Mouse (Mus musculus) liver, embryonic 14.5 days (tissue): ENCODE data around the gene Zfp804a. TPM values are rescaled to one million over a fixed set of nuclear protein-coding genes. Genes with fewer than 3 reads are reported as not detected.

Experiments
- ATAC-seq: fragments of 200-750 bp; cut with Nextera tagmentation; 2 replicates; pipeline ENCODE4 v1.8.0; 2017; ENCODE audit warnings: moderate number of reproducible peaks, mild to moderate bottlenecking, moderate library complexity; ENCODE audit not compliant: insufficient read depth
- DNase-seq, 3 experiments: peaks; one replicate each; pipeline ENCODE4 v3.0.0-alpha.2; 2012 to 2013; ENCODE audit warnings: low read depth in 3 of 3, low spot score in 3 of 3
- H3K27ac ChIP-seq: fragments of 300-500 bp; sonication (generic); 2 replicates; pipeline ENCODE4 v1.5.1; 2014; ENCODE audit warnings: moderate library complexity, mild to moderate bottlenecking, control low read depth, inconsistent platforms
- H3K27me3 ChIP-seq: fragments of 300-500 bp; sonication (generic); 2 replicates; pipeline ENCODE4 v1.6.1; 2014; ENCODE audit warnings: mild to moderate bottlenecking, low read length, moderate library complexity; ENCODE audit not compliant: control insufficient read depth, insufficient read depth
- H3K36me3 ChIP-seq: fragments of 300-500 bp; sonication (generic); replicated peaks from 2 replicates; pipeline ENCODE4 v1.6.1; 2014; ENCODE audit warnings: low read depth; ENCODE audit not compliant: control insufficient read depth, insufficient read depth
- H3K4me1 ChIP-seq, 2 experiments: fragments of 200-500 bp in 1 of 2; fragments of 300-500 bp in 1 of 2; sonication (generic) in 1 of 2; replicated peaks; 2 replicates each; pipeline ENCODE4 v1.6.1; 2012 to 2014; ENCODE audit warnings: antibody characterized with exemption in 1 of 2, inconsistent platforms in 1 of 2, low read length in 1 of 2; ENCODE audit not compliant: control insufficient read depth in 2 of 2, insufficient read depth in 2 of 2
- H3K4me2 ChIP-seq: fragments of 300-500 bp; sonication (generic); 2 replicates; pipeline ENCODE4 v1.6.1; 2014; ENCODE audit warnings: low read depth, mild to moderate bottlenecking, control low read depth, moderate library complexity
- H3K4me3 ChIP-seq, 2 experiments: fragments of 200-500 bp in 1 of 2; fragments of 300-500 bp in 1 of 2; sonication (generic) in 1 of 2; 2 replicates each; pipeline ENCODE4 v1.5.1; 2012 to 2014; ENCODE audit warnings: low read depth in 2 of 2, low read length in 2 of 2, mild to moderate bottlenecking in 2 of 2, control low read depth in 1 of 2, inconsistent platforms in 1 of 2, moderate library complexity in 1 of 2; ENCODE audit not compliant: insufficient read depth in 1 of 2
- H3K9ac ChIP-seq: fragments of 300-500 bp; sonication (generic); replicated peaks from 2 replicates; pipeline ENCODE4 v1.6.1; 2014; ENCODE audit warnings: mild to moderate bottlenecking, control low read depth, moderate library complexity
- H3K9me3 ChIP-seq: fragments of 300-500 bp; sonication (generic); 2 replicates; pipeline ENCODE4 v1.6.1; 2016; ENCODE audit warnings: low read length, mixed read lengths; ENCODE audit not compliant: control insufficient read depth
- CTCF ChIP-seq: IDR thresholded peaks from 2 replicates; pipeline ENCODE4 v1.5.1; 2016; ENCODE audit warnings: antibody characterized with exemption, low read depth, control low read depth
- EP300 ChIP-seq: IDR thresholded peaks from 2 replicates; pipeline ENCODE4 v1.6.1; 2016; ENCODE audit warnings: antibody characterized with exemption, low read depth
- whole genome bisulfite sequencing: fragments of 180-500 bp; shearing (Covaris S2); extraction: QIAGEN DNeasy Blood & Tissue Kit; methylation state at CpG from one replicate; pipeline ENCODE4 v1.1.7; 2014; ENCODE audit not compliant: insufficient replicate concordance; 5-methylcytosine and 5-hydroxymethylcytosine counted together
- polyA plus RNA-seq, 2 experiments: library from polyadenylated mRNA; depleted of rRNA in 1 of 2; stranded (reverse) in 1 of 2; unstranded in 1 of 2; fragments of >200 nt; fragmentation: Nextera tagmentation in 1 of 2; extraction: Ambion mirVana in 1 of 2; gene quantifications; 2 replicates each; pipeline versions ENCODE4 v1.2.1 to v1.2.3; 2012 to 2014

The Zfp804a gene
- polyA plus RNA-seq, 2 experiments = 0.02 TPM; not detected in 1

- TF ChIP-seq CTCF (no peak), EP300 (no peak)
- ATAC-seq = no peak
- WGBS = 30% methylated on average over 1 of the region's 1 CpGs
These were observed 60.1 kb downstream of the Zfp804a start for GRCm38 (mm10) chr2:82113148-82113547.

GRCm38 (mm10) chr2:82113650-82114049, 60.6 kb downstream of the Zfp804a start:
- Histone ChIP-seq H3K9ac (no peak overlapping the region), H3K4me3 (no peak overlapping the region), H3K4me1 (no peaks in the 10 kb centered on the region), H3K27me3 (no peaks in the 10 kb centered on the region), H3K27ac (no peak overlapping the region), H3K4me2 (no peak overlapping the region), H3K9me3 (no peaks in the 10 kb centered on the region), H3K36me3 (no peaks in the 10 kb centered on the region)
- WGBS = 56% methylated on average over 2 of the region's 2 CpGs
- DNase-seq (no peak), ATAC-seq (no peak)
- no peak for TF ChIP-seq CTCF
- no peak for TF ChIP-seq EP300

More at GRCm38 (mm10) chr2:82113148-82113547, 60.1 kb downstream of the Zfp804a start:
- H3K9me3 ChIP-seq = no peaks in the 10 kb centered on the region
- H3K27me3 ChIP-seq = no peaks in the 10 kb centered on the region
- H3K4me2 ChIP-seq = no peak overlapping the region
- no peak overlapping the region for H3K9ac ChIP-seq
- no peak overlapping the region for H3K4me3 ChIP-seq
- H3K27ac ChIP-seq = no peak overlapping the region
- H3K4me1 ChIP-seq = no peaks in the 10 kb centered on the region
- no peaks in the 10 kb centered on the region for H3K36me3 ChIP-seq
- DNase-seq = no peak

GRCm38 (mm10) chr2:82119577-82119976, 66.6 kb downstream of the Zfp804a start:
- no peak for ATAC-seq

GRCm38 (mm10) chr2:82178693-82179092, 125.7 kb downstream of the Zfp804a start:
- H3K4me3 ChIP-seq = no peak overlapping the region
- TF ChIP-seq CTCF (no peak), EP300 (no peak)
- H3K9me3 ChIP-seq = no peaks in the 10 kb centered on the region
- H3K27ac ChIP-seq = no peak overlapping the region
- no peaks in the 10 kb centered on the region for H3K4me1 ChIP-seq
- H3K4me2 ChIP-seq = no peak overlapping the region
- H3K27me3 ChIP-seq = no peaks in the 10 kb centered on the region
- no peak for ATAC-seq
- 57% methylated on average over 2 of the region's 2 CpGs for WGBS
- DNase-seq = no peak
- no peak overlapping the region for H3K9ac ChIP-seq
- no peaks in the 10 kb centered on the region for H3K36me3 ChIP-seq

More at GRCm38 (mm10) chr2:82119577-82119976, 66.6 kb downstream of the Zfp804a start:
- whole genome bisulfite sequencing = 47% methylated on average over 2 of the region's 2 CpGs
- Histone ChIP-seq H3K4me2 (no peak overlapping the region), H3K36me3 (no peaks in the 10 kb centered on the region), H3K9me3 (no peaks in the 10 kb centered on the region), H3K4me3 (no peak overlapping the region), H3K4me1 (no peaks in the 10 kb centered on the region), H3K9ac (no peak overlapping the region), H3K27me3 (no peaks in the 10 kb centered on the region), H3K27ac (no peak overlapping the region)
- TF ChIP-seq CTCF = no peak
- no peak for TF ChIP-seq EP300
- no peak for DNase-seq

GRCm38 (mm10) chr2:82181010-82181409, 128.0 kb downstream of the Zfp804a start:
- DNase-seq (no peak), ATAC-seq (no peak)
- Histone ChIP-seq H3K27me3 (no peaks in the 10 kb centered on the region), H3K36me3 (no peaks in the 10 kb centered on the region), H3K27ac (no peak overlapping the region), H3K9me3 (no peaks in the 10 kb centered on the region), H3K4me3 (no peak overlapping the region), H3K4me1 (no peaks in the 10 kb centered on the region), H3K4me2 (no peak overlapping the region), H3K9ac (no peak overlapping the region)
- no peak for TF ChIP-seq EP300
- TF ChIP-seq CTCF = no peak
- WGBS = 73% methylated on average over 1 of the region's 1 CpGs
